ENCODE assay signal across 19 mouse cellular contexts in the genomic region with DNA sequence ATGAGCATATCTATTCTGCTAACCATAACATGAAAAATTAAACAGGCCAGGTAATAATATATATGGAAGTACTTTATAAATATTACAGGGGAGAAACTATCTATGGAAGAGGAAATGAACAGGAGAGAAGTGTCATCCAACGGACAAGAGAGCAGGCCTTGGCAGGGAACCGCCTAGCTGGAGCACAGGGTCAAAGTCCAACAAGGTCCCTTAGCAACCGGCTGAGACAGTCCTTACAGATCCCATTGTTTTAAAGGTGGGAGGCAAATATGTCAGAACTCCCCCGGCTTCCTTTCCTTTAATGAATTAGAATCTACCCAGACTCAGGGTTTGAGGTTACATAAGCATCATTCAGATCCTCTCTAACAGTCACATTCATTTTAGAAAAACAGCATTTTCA. TPM values are rescaled to one million over a fixed set of nuclear protein-coding genes. Genes with fewer than 3 reads are reported as not detected.
DNase-seq lines count a peak whose midpoint lies in the region; ATAC-seq and TF ChIP-seq lines count a peak whose summit lies in the region.
"Had no signal": no experiment of that assay in that cellular context is flagged by ENCODE, and none has a peak within 500 bp of the region (broad histone marks: within the 10 kb centered on the region; RNA-seq: fewer than 3 reads in every experiment).

No protein-coding gene starts in this region.

- no peaks in the 10 kb centered on the region for H3K9me3 ChIP-seq in intestine, postnatal 0 days (ENCODE audit: control insufficient read depth)
- H3K9me3 ChIP-seq: embryonic facial prominence, embryonic 12.5 days; forebrain, embryonic 13.5 days; hindbrain, embryonic 13.5 days had no signal

- H3K27ac ChIP-seq in gastrocnemius, adult 2 months = peak overlapping the region; percentile 13; the same call in 1 of the 2 replicates
- no peak overlapping the region; the same call in 1 of the 2 replicates for H3K27ac ChIP-seq in intestine, postnatal 0 days (ENCODE audit: low read depth, low read length)
- H3K27ac ChIP-seq: embryonic facial prominence, embryonic 12.5 days; forebrain, embryonic 13.5 days had no signal

- no peaks in the 10 kb centered on the region for H3K36me3 ChIP-seq in intestine, postnatal 0 days (ENCODE audit: control insufficient read depth, insufficient read depth)
- H3K36me3 ChIP-seq: embryonic facial prominence, embryonic 12.5 days; hindbrain, embryonic 13.5 days had no signal

- H3K9ac ChIP-seq in intestine, postnatal 0 days (ENCODE audit: low read depth, low read length) = no peak overlapping the region
- H3K9ac ChIP-seq: embryonic facial prominence, embryonic 12.5 days; forebrain, embryonic 13.5 days had no signal

- DNase-seq in gastrocnemius, adult 2 months = no peak
- DNase-seq in gastrocnemius, postnatal 14 days = no peak
- DNase-seq in kidney, adult 8-10 months = peak; percentile 69 to 73
- no peak for DNase-seq in kidney, adult 18-20 months
- peak; percentile 72 to 82 for DNase-seq in kidney, postnatal 36 days
- no peak for DNase-seq in adrenal gland, adult 8-10 months
- no peak for DNase-seq in T-cell, adult 2 months (ENCODE audit: low spot score)
- DNase-seq: cerebellum, adult 8-10 months; gastrocnemius, postnatal 25 days; retina, postnatal 1 day; thymus, adult 18-20 months; thymus, postnatal 4 days had no signal

- peaks cover 23% of the 10 kb centered on the region for H3K4me1 ChIP-seq in intestine, postnatal 0 days (replicated peaks; ENCODE audit: control insufficient read depth, insufficient read depth, low read length)

- WGBS in intestine, postnatal 0 days = 34% methylated on average over 4 of the region's 4 CpGs

- H3K4me2 ChIP-seq in intestine, postnatal 0 days (replicated peaks; ENCODE audit: low read depth) = peak overlapping the region; percentile 73; the same call in 1 of the 2 replicates
- H3K4me2 ChIP-seq: midbrain, embryonic 11.5 days had no signal

- ATAC-seq in intestine, postnatal 0 days = no peak
- ATAC-seq: forebrain, embryonic 13.5 days; lung, postnatal 0 days had no signal

- no peak overlapping the region for H3K4me3 ChIP-seq in gastrocnemius, adult 2 months
- no peak overlapping the region for H3K4me3 ChIP-seq in intestine, postnatal 0 days (ENCODE audit: low read depth, low read length)

- intact Hi-C loops in gastrocnemius, adult 2 months (cut with DNase I) = no loop called here
- intact Hi-C loops in gastrocnemius, postnatal 14 days (cut with DNase I; ENCODE audit: low total_unique reads) = no loop called here

- no peaks in the 10 kb centered on the region for H3K27me3 ChIP-seq in intestine, postnatal 0 days (replicated peaks; ENCODE audit: control insufficient read depth, insufficient read depth, low read length)
- H3K27me3 ChIP-seq: embryonic facial prominence, embryonic 12.5 days; forebrain, embryonic 13.5 days had no signal

- no peak for TF ChIP-seq CTCF in gastrocnemius, adult 2 months (IDR thresholded peaks at IDR 0.05)
- TF ChIP-seq CTCF in intestine, postnatal 0 days (IDR thresholded peaks at IDR 0.05; ENCODE audit: low read depth) = no peak

RNA-seq across cellular contexts. Expression of gene Ctdsp2, which starts 1.4 kb away (rescaled TPM):
- 10 to 100 TPM; 94.0 to 99.2 TPM for total RNA-seq in gastrocnemius, adult 2 months (2021)
- total RNA-seq in gastrocnemius, postnatal 14 days (2021) = 100 to 1,000 TPM in 1 of 2 experiments, 10 to 100 TPM in 1; 98.5 to 102 TPM
- 43.1 and 46.7 TPM in 2 replicates for polyA plus RNA-seq in intestine, postnatal 0 days (2015; fragmentation: Nextera tagmentation; extraction: Ambion mirVana)
- total RNA-seq in adrenal gland, adult 8-10 months (2022) = 100 to 1,000 TPM; 140 to 170 (median 157) TPM

RNA-seq across cellular contexts. Expression of gene Avil, which starts 23.4 kb away (rescaled TPM):
- 1 to 10 TPM; 3.2 to 5.7 TPM for total RNA-seq in gastrocnemius, adult 2 months (2021)
- under 1 TPM; 0.51 to 0.64 TPM for total RNA-seq in gastrocnemius, postnatal 14 days (2021)
- polyA plus RNA-seq in intestine, postnatal 0 days (2015; fragmentation: Nextera tagmentation; extraction: Ambion mirVana) = 0.20 and 0.52 TPM in 2 replicates
- total RNA-seq in adrenal gland, adult 8-10 months (2022) = 1 to 10 TPM; 1.6 to 2.4 (median 2.0) TPM
- polyA plus RNA-seq: liver, embryonic 16.5 days had no signal

RNA-seq across cellular contexts. Expression of gene Tsfm, which starts 53.6 kb away (rescaled TPM):
- total RNA-seq in gastrocnemius, adult 2 months (2021) = 10 to 100 TPM; 15.0 to 28.8 TPM
- total RNA-seq in gastrocnemius, postnatal 14 days (2021) = 10 to 100 TPM; 24.8 to 27.9 TPM
- polyA plus RNA-seq in intestine, postnatal 0 days (2015; fragmentation: Nextera tagmentation; extraction: Ambion mirVana) = 42.4 and 43.7 TPM in 2 replicates
- 10 to 100 TPM; 67.1 to 71.5 (median 68.1) TPM for total RNA-seq in adrenal gland, adult 8-10 months (2022)

Comparison
In these comparisons a context has a peak if more than half of its experiments do, and no peak if none do; other contexts are left out.
1. DNase-seq: peak in kidney, adult 8-10 months (2 of 2) and kidney, postnatal 36 days (2 of 2); none in gastrocnemius, adult 2 months (single experiment), gastrocnemius, postnatal 14 days (single experiment), kidney, adult 18-20 months (single experiment), adrenal gland, adult 8-10 months (single experiment) and T-cell, adult 2 months (single experiment).